Mouse (Mus musculus) gastrocnemius, adult 2 months (tissue): Measurements from ENCODE around the gene 9430015G10Rik. TPM values are rescaled to one million over a fixed set of nuclear protein-coding genes. Genes with fewer than 3 reads are reported as not detected.

Experiments used
- DNase-seq: peaks from one replicate; pipeline ENCODE4 v3.0.0; 2022
- H3K27ac ChIP-seq: fragments of 200-600 bp; 2 replicates; pipeline ENCODE4 v1.8.1; 2022; ENCODE audit warnings: mild to moderate bottlenecking
- H3K4me3 ChIP-seq: fragments of 200-600 bp; 2 replicates; pipeline ENCODE4 v1.8.1; 2022; ENCODE audit warnings: mild to moderate bottlenecking, moderate library complexity
- CTCF ChIP-seq: fragments of 200-600 bp; IDR thresholded peaks from 2 replicates; pipeline ENCODE4 v1.8.1; 2022; ENCODE audit warnings: antibody characterized with exemption, mild to moderate bottlenecking, moderate library complexity
- intact Hi-C: fragments of 180-260 bp; cut with DNase I; formaldehyde crosslinking; loops from one replicate; pipeline ENCODE4 v1.15.1; 2025
- long read RNA-seq, 2 experiments: library from polyadenylated mRNA; stranded (forward); transcript quantifications; one replicate each; pipeline ENCODE4 v2.0.0; 2021
- total RNA-seq, 2 experiments: library from RNA; stranded (reverse); gene quantifications; 2 replicates each; pipeline ENCODE4 v1.2.3; 2021

Gene 9430015G10Rik
- 1 to 10 TPM; 1.9 to 2.3 TPM for total RNA-seq
- long read RNA-seq, experiment 1, partial matches to known transcripts: 0 of 4 reads
- long read RNA-seq, experiment 1, other reads (novel, unspliced or antisense): 3 of 4 reads
- long read RNA-seq, experiment 2, partial matches to known transcripts: 1 of 6 reads
- long read RNA-seq, experiment 2, other reads (novel, unspliced or antisense): 3 of 6 reads

DNA sequence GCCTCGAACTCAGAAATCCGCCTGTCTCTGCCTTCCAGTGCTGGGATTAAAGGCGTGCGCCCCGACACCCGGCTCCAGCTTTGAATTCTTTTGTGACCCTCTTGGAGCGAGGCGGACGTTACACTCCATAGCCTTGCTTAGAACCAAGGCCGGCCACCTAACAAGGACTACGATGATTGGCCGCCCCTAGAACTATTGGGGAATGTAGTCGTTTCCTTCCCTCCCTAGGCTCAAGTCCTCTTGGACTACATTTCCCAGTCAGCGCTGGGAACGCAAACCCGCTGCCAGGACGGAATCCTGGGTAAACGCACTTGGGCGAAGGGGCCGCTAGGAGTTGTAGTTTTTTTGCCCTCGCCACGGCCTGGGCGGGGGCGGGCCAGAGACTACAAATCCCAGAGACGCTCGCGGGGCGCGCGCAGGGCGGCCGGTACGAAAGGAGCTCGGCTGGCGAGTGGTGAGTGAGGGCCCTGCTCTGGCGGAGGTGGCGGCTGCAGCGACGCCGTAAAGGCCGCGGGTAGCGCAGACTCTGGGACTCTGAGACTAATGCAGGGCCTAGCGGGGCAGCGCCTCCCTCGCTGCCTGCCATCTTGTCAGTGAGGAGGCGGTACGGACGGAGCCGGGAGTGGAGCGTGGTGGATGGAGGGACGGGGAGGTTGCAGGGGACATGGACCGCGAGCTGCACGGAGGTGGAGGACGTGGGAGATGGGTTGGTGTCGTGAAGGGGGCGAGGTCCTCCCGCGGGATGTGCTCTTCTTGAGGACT, at the start of gene 9430015G10Rik:
Gene 9430015G10Rik (plus strand): TSS at position 413 of the 762 bp plus-strand sequence.
- Histone ChIP-seq H3K4me3 (peak within 1 kb of the TSS; percentile 92), H3K27ac (peak within 1 kb of the TSS; percentile 91)
- intact Hi-C loops: loop anchor here (2.0 to 10.0 kb wide), 3 partner anchors 87 to 235 kb away; partner anchors contain the start of genes Agrn, B3galt6 and Sdf4
- no peak for TF ChIP-seq CTCF
- DNase-seq: peak; percentile 98

DNA sequence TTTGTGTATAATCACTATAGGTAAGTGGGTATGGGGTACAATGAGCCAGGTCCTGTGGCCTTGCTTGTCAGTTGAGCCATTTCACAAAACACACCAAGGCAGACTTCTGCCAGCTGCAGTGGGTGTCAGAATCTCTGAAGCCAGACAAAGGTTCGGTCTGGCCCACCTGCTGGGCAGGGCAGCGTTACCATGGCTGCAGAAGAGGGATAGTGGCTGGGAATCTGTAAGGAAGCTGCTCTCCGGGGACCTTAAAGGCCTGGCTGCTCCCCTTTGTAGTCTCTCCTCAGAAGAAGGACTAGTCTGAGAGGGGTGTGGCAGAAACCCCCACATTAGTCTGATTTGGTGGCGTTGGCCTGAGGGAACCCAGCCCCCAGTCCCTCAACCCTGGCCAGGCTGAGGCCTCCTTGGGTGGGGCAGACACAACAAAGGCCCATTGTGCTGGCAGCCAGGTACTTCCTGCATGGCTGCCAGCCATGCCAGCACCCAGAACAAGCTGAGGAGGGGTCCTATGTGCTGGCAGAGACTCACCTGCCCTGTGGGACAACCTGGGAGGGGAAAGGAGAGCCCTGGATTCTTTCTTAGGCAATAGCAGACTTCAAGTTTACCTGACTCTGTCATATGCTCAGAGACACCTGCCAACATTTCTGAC, 45.8 kb upstream of the 9430015G10Rik start:
- no peak for TF ChIP-seq CTCF
- H3K4me3 ChIP-seq: no peak overlapping the region
- intact Hi-C loops: no loop called here
- no peak overlapping the region for H3K27ac ChIP-seq
- DNase-seq: no peak

DNA sequence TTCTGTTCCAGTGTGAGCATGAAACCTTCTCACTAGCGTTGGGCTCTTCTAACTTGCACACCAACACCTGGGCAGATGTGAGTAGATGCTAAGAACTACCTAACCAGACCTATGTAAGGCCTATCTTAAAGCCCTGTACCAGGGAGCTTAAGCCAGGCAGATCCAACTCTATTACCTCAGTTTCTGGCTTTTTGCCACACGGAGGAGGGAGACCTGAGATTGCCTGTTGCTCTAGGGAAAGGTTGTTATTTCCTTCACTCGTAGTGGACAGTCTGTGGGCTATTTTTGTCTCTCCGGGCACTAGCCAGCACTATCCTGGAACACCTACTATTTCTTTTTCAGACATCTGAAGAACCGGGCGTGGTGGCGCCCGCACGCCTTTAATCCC, 45.3 kb upstream of the 9430015G10Rik start:
- Histone ChIP-seq H3K27ac (no peak overlapping the region), H3K4me3 (no peak overlapping the region)
- DNase-seq: peak; percentile 34
- intact Hi-C loops: no loop called here
- no peak for TF ChIP-seq CTCF

DNA sequence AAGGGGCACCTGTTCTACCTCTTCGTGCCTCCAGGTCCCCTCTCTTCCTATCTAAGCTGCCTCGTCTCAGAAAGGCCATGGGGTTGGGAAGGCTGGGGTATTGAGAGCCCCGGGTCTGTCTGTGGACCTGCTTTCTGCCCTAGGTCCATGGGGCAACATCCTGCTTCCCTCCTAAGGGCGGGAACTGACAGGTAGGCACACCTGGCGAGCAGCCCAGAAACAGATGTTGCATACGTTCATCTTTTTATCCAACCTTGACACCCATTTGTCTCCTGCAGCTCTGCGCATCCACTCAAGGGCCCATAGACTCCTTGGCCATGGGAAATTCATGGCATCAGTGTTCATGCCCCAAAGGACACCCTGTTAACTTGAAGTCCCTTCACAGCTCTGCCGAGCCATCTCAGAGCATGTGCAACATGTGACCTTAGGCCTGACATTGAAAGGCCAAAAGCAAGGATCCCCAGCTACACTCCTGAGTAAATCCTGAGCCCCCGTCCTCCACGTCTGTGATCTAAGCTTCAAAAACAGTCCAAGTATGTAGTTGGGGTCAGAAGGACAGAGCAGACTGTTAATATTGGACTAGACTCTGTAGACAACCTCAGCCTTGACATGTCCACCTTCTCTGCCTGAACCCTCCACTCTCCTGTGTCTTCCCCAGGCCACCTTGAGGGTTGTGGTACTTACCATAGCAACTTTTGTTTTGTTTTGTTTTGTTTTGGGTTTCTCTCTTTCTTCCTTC, 44.5 kb upstream of the 9430015G10Rik start:
- no peak for DNase-seq
- intact Hi-C loops: no loop called here
- no peak for TF ChIP-seq CTCF
- H3K4me3 ChIP-seq: no peak overlapping the region
- H3K27ac ChIP-seq: no peak overlapping the region

DNA sequence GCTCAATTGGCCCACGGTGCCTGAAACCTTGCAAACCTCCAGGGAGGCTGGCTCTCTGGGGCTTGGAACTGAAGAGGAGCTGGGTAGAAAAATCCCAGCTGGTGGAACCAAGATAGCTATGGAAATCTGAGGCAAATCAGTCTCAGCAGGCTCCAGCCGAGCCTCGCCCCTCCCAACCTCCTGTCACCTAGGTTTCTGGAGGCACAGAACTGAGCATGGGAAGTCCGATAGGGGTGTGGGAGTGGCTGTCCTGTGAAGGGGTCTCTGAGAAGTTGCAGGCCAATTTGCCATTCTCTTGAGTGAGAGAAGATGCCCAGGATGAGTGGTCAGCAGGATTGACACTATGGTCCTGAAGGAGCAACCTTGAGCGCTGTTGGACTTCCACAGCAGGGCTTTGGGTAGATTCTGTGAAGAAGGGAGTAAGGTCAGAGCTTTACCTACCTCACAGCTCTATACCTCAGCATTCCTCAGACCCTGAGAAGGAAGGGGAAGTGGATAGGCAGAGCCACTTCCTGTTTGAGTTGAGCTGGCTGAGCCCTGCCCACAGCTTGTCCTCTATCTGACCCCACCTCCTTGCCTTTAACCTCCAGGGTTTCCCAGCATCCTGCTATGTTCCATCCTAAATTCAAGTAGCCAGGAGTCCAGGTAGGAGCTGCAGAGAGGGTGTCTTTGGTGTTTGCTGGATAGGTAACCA, 42.4 kb upstream of the 9430015G10Rik start:
- H3K4me3 ChIP-seq: no peak overlapping the region
- H3K27ac ChIP-seq: no peak overlapping the region
- no peak for TF ChIP-seq CTCF
- no peak for DNase-seq
- intact Hi-C loops: no loop called here

DNA sequence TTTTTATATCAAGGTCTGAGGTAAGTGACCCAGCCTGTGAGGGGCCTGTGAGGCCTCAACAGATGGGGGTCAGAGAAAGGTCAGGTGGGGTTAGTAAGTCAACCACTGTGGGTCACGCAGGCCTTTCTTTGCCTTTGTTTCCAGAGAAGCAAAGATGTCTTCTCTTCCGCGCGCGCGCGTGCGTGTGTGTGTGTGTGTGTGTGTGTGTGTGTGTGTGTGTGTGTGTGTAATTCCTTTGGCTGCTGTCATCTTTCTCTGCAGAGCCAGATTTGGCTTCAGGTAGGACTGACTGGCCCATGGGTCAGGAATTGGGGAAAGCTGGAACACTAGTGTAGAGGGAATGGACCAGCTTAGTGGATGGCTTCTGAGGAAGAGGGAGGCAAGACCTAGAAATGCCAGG, 40.1 kb upstream of the 9430015G10Rik start:
- Histone ChIP-seq H3K4me3 (no peak overlapping the region), H3K27ac (no peak overlapping the region)
- DNase-seq: no peak
- intact Hi-C loops: no loop called here
- TF ChIP-seq CTCF: no peak

DNA sequence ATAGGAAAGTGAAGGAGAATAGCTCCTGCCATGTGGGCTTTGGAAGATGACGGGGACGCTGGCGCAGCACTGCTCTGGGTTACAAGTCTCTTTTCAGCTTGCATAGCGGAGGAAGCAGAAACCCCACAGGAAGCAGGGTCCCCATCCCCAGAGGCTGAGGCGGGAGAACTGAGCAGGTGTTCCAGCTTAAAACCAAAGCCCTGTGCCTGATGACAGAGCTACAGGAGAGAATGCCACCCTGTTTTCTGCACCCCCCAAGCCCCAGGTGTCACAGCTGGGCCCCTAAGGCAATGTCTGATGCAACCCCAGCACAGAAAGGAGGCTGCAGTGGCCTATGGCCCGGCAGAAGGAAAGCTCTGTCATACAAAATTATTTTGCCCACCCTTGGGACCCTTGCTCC, 39.5 kb upstream of the 9430015G10Rik start:
- no peak for DNase-seq
- intact Hi-C loops: no loop called here
- Histone ChIP-seq H3K27ac (no peak overlapping the region), H3K4me3 (no peak overlapping the region)
- no peak for TF ChIP-seq CTCF

DNA sequence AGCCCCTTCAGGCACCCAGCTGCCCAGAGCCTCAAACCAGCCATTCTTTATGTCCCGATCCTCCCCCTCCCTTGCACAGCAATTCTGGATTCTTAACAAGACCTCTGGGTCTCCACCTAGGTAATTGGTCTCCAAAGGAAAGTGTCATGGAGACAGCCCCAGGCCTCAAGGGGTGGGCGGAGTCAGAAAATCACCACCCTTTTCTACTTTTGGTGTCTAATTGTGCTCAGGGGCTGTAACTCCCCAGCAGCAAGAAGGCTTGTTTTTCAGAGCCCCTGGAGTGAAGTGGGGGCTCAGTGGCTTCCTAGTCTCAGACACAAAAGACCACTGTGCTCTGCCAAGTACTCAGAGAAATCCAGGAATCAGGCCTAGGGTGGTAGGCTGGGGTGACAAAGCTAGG, 39.1 kb upstream of the 9430015G10Rik start:
- no peak overlapping the region for H3K4me3 ChIP-seq
- H3K27ac ChIP-seq: no peak overlapping the region
- DNase-seq: no peak
- TF ChIP-seq CTCF: no peak
- intact Hi-C loops: no loop called here

DNA sequence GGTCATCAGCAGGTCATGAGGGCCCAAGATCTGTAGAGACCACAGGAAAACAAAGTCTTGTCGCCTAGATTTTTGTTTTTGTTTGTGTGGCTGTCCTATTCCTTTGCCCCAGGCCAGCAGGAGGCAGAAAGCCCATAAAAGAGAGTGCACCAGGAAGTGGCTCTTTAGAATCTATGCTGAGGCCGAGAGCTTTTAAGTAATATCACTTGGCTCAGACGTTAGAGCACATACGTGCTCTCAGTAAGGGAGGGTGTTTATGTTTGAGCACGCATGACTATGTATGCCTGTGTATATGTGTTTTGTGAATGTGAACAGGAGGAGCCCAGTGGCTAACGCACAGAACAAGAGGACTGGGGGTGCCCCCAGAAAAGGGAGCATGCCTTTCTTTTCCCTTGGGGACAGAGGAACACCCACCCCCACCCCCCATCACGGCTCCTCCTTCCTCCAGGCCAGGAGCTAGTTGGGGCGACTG, 32.8 kb upstream of the 9430015G10Rik start:
- no peak overlapping the region for H3K27ac ChIP-seq
- peak overlapping the region; percentile 70 for H3K4me3 ChIP-seq
- no peak for DNase-seq

DNA sequence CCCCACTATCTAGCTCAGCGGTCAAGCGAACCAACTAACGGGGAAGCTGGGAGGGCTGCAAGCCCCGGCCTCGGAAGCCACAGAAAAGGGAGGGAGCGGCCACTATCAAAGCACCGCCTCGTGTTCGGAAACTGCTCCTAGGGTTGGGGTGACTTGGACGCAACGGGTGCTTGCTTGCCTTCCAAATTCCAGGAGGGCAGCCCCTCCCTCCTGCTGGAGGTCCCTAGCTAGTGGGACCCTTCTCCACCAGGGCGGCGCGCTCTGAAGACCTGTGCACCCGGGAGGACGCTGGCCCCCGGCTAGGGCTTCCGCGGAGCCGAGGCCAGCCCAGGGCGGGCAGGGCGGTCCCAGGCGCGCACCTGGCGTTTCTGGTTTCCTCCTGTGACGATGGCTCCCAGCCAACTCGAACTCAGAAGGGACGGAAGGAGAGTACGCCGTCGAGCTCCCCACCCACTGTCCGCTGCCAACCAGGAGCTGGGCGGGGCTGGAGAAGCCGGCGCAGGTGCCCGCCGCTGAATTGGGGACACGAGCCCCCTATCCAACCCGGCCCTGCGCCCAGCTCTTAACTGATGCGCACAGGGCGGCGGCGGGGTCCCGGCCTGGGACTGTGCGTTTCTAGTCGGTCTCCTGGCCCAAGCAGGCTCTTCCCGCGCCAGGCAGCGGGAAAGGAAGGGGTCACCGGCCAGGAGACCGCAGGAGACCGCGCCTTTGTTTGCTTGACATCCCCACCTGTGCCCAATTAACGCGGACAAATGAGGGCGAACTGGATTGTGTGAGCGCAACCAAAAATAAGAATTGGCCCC, 32.1 kb upstream of the 9430015G10Rik start:
- Histone ChIP-seq H3K4me3 (peak overlapping the region; percentile 70), H3K27ac (no peak overlapping the region)
- TF ChIP-seq CTCF: peak; percentile 19; the same call in 1 of the 2 replicates
- intact Hi-C loops: no loop called here
- DNase-seq: peak; percentile 50

More for the DNA sequence above, 32.8 kb upstream of the 9430015G10Rik start:
- TF ChIP-seq CTCF: no peak
- intact Hi-C loops: no loop called here

DNA sequence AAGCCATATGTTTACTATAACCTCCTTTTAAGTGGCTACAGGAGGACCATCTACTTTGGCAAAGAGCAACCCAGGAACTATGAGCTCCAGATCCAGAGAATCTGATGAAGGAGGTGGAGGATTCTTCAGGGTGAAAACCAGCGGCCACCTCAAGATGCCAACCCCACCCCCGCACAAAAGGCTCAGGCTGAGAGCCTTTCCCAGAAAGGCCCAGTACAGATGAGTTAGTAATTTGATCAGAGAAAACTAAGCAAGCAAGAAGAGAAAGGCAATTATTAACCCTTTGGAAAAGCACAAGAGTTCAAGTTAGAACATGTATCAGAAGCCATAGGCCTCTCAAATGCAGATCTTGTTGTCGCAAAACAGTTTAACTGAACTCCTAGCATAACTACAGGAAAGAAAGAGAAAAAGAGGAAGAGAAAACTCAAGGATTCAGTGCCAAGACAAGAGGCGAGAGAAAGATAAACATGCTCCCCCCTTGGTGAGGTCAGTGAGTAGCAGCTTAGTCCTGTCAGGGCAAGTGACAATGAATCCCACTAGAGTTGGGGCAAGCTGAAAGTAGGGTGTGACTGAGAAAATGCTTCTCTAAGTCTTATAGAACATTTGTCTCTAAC, 27.1 kb upstream of the 9430015G10Rik start:
- no peak for TF ChIP-seq CTCF
- H3K27ac ChIP-seq: no peak overlapping the region
- intact Hi-C loops: no loop called here
- no peak overlapping the region for H3K4me3 ChIP-seq
- no peak for DNase-seq
